Mouse (Mus musculus) neural tube, embryonic 11.5 days (tissue): ENCODE results near the gene Fignl1. TPM values are rescaled to one million over a fixed set of nuclear protein-coding genes. Genes with fewer than 3 reads are reported as not detected.

ENCODE experiments used
- ATAC-seq: fragments of 200-750 bp; cut with Nextera tagmentation; 2 replicates; pipeline ENCODE4 v1.8.0; 2017; ENCODE audit warnings: moderate number of reproducible peaks, mild to moderate bottlenecking, moderate TSS enrichment, moderate library complexity; ENCODE audit not compliant: insufficient read depth, low FRiP score, low TSS enrichment
- DNase-seq: peaks from one replicate; pipeline ENCODE4 v3.0.0-alpha.2; 2015; ENCODE audit warnings: low spot score
- H3K27ac ChIP-seq: fragments of 300-500 bp; sonication (generic); 2 replicates; pipeline ENCODE4 v1.5.1; 2014; ENCODE audit warnings: low read depth, mild to moderate bottlenecking, low read length
- H3K27me3 ChIP-seq: fragments of 300-500 bp; sonication (generic); 2 replicates; pipeline ENCODE4 v1.6.1; 2014; ENCODE audit warnings: mild to moderate bottlenecking, low read length, mixed read lengths; ENCODE audit not compliant: control insufficient read depth, insufficient read depth
- H3K36me3 ChIP-seq: fragments of 300-500 bp; sonication (generic); 2 replicates; pipeline ENCODE4 v1.6.1; 2014; ENCODE audit warnings: mild to moderate bottlenecking, low read length, moderate library complexity, mixed read lengths; ENCODE audit not compliant: control insufficient read depth, insufficient read depth
- H3K4me1 ChIP-seq: fragments of 300-500 bp; sonication (generic); 2 replicates; pipeline ENCODE4 v1.6.1; 2014; ENCODE audit warnings: low read length, mixed read lengths; ENCODE audit not compliant: control insufficient read depth, insufficient read depth
- H3K4me2 ChIP-seq: fragments of 300-500 bp; sonication (generic); 2 replicates; pipeline ENCODE4 v1.6.1; 2014; ENCODE audit warnings: low read depth, mild to moderate bottlenecking, moderate library complexity
- H3K4me3 ChIP-seq: fragments of 300-500 bp; sonication (generic); 2 replicates; pipeline ENCODE4 v1.5.1; 2014; ENCODE audit warnings: low read depth, low read length
- H3K9ac ChIP-seq: fragments of 300-500 bp; sonication (generic); 2 replicates; pipeline ENCODE4 v1.6.1; 2014; ENCODE audit warnings: mild to moderate bottlenecking, low read length
- H3K9me3 ChIP-seq: fragments of 300-500 bp; sonication (generic); 2 replicates; pipeline ENCODE4 v1.6.1; 2016; ENCODE audit warnings: low read length; ENCODE audit not compliant: control insufficient read depth
- WGBS: fragments of 180-500 bp; shearing (Covaris S2); extraction: QIAGEN DNeasy Blood & Tissue Kit; methylation state at CpG from one replicate; pipeline ENCODE4 v1.1.7; 2014; 5-methylcytosine and 5-hydroxymethylcytosine counted together
- polyA plus RNA-seq: library from polyadenylated mRNA; unstranded; fragments of >200 nt; fragmentation: Nextera tagmentation; extraction: Ambion mirVana; gene quantifications from 2 replicates; pipeline ENCODE4 v1.2.1, GENCODE M21; 2014

Fignl1 gene
- polyA plus RNA-seq, 1 experiment from 2014 or later = 76.6 TPM

GRCm38 (mm10) chr11:11737562-11737961 lies 71.2 kb downstream of the Fignl1 start:
- Histone ChIP-seq H3K27ac (no peak overlapping the region), H3K4me1 (no peaks in the 10 kb centered on the region), H3K9me3 (no peaks in the 10 kb centered on the region), H3K27me3 (no peaks in the 10 kb centered on the region), H3K4me2 (no peak overlapping the region), H3K4me3 (no peak overlapping the region), H3K36me3 (no peaks in the 10 kb centered on the region), H3K9ac (no peak overlapping the region)
- DNase-seq = no peak
- no peak for ATAC-seq
- 66% methylated on average over 2 of the region's 2 CpGs for WGBS

Other genes with a start within 250 kb of the Fignl1 start
- gene 4930512M02Rik, start 181.1 kb downstream of the Fignl1 start, polyA plus RNA-seq = not detected in 2 replicates
- gene Ikzf1, start 124.0 kb downstream of the Fignl1 start, polyA plus RNA-seq = 3.2 and 3.6 TPM in 2 replicates
- gene Ddc, start 89.2 kb upstream of the Fignl1 start, polyA plus RNA-seq = 6.7 and 7.5 TPM in 2 replicates
- gene Grb10, start 229.7 kb upstream of the Fignl1 start, polyA plus RNA-seq = 181 and 191 TPM in 2 replicates